Mouse (Mus musculus) kidney, postnatal 10 days (tissue): Measurements from ENCODE around the gene Nid2.
A peak's percentile ranks its signal among the peaks of the same experiment; 100 is the strongest.

Source experiments
- DNase-seq: peaks from one replicate; pipeline ENCODE4 v3.0.0; 2021; ENCODE audit warnings: mixed read lengths

The Nid2 gene

GRCm38 (mm10) chr14:19858808-19859776, 108.0 kb downstream of the Nid2 start:
- DNase-seq, result peak; percentile 28

GRCm38 (mm10) chr14:19860281-19860680, 109.2 kb downstream of the Nid2 start:
- DNase-seq, result no peak
